Comparison of ENCODE assay signal across 13 mouse cellular contexts in genomic region chr13:47214895-47215294, GRCm38 (mm10).
DNase-seq lines count a peak whose midpoint lies in the region; ATAC-seq and TF ChIP-seq lines count a peak whose summit lies in the region.
"Had no signal": no experiment of that assay in that cellular context is flagged by ENCODE, and none has a peak within 500 bp of the region (broad histone marks: within the 10 kb centered on the region; RNA-seq: fewer than 3 reads in every experiment).

No protein-coding gene starts in this region.

- WGBS in heart, postnatal 0 days: 48% methylated on average over 5 of the region's 5 CpGs
- WGBS in macrophage (ENCODE audit: missing documents): 55% methylated on average over 4 of the region's 5 CpGs

- no peak for TF ChIP-seq EP300 in heart, postnatal 0 days (IDR thresholded peaks at IDR 0.05; ENCODE audit: low read depth)

- no peak overlapping the region for H3K4me3 ChIP-seq in heart, postnatal 0 days (ENCODE audit: low read depth, low read length)
- no peak overlapping the region for H3K4me3 ChIP-seq in macrophage (ENCODE audit: inconsistent target)
- H3K4me3 ChIP-seq: heart, embryonic 13.5 days; limb, embryonic 15.5 days had no signal

- H3K4me1 ChIP-seq in heart, postnatal 0 days (ENCODE audit: control insufficient read depth, insufficient read depth): peaks cover 16% of the 10 kb centered on the region

- H3K4me2 ChIP-seq in heart, postnatal 0 days (ENCODE audit: low read depth, low read length): no peak overlapping the region
- H3K4me2 ChIP-seq: heart, embryonic 13.5 days; limb, embryonic 15.5 days had no signal

- H3K9ac ChIP-seq in heart, postnatal 0 days (replicated peaks; ENCODE audit: low read depth, low read length): no peak overlapping the region
- H3K9ac ChIP-seq: forebrain, postnatal 0 days; heart, embryonic 13.5 days; limb, embryonic 15.5 days had no signal

- H3K36me3 ChIP-seq in heart, postnatal 0 days (replicated peaks; ENCODE audit: control insufficient read depth, insufficient read depth, low read length): no peaks in the 10 kb centered on the region
- H3K36me3 ChIP-seq in macrophage (ENCODE audit: inconsistent target): peaks cover 36% of the 10 kb centered on the region
- H3K36me3 ChIP-seq: heart, embryonic 13.5 days; limb, embryonic 15.5 days had no signal

- peak overlapping the region; percentile 27; the same call in 1 of the 2 replicates for H3K27ac ChIP-seq in heart, postnatal 0 days (ENCODE audit: low read depth)
- peak overlapping the region; percentile 24; the same call in 1 of the 2 replicates for H3K27ac ChIP-seq in macrophage
- H3K27ac ChIP-seq: heart, embryonic 13.5 days; limb, embryonic 15.5 days had no signal

- no peak for TF ChIP-seq CTCF in heart, postnatal 0 days (IDR thresholded peaks at IDR 0.05; ENCODE audit: low read depth)

- no peaks in the 10 kb centered on the region for H3K9me3 ChIP-seq in heart, postnatal 0 days (replicated peaks; ENCODE audit: control insufficient read depth, low read length)
- H3K9me3 ChIP-seq: heart, embryonic 13.5 days; limb, embryonic 15.5 days had no signal

- no peak for ATAC-seq in heart, postnatal 0 days (ENCODE audit: insufficient read depth, low read depth)
- ATAC-seq: forebrain, postnatal 0 days; intestine, embryonic 16.5 days had no signal

- no peaks in the 10 kb centered on the region for H3K27me3 ChIP-seq in heart, postnatal 0 days (ENCODE audit: control insufficient read depth, insufficient read depth, low read length)
- H3K27me3 ChIP-seq: heart, embryonic 13.5 days; limb, embryonic 15.5 days had no signal

- peak; percentile 54 for DNase-seq in kidney, postnatal 14 days
- DNase-seq in kidney, adult 9 months: no peak
- peak; percentile 57 for DNase-seq in testis, postnatal 10 days (ENCODE audit: low spot score)
- no peak for DNase-seq in testis, postnatal 14 days (ENCODE audit: low spot score)
- no peak for DNase-seq in heart, postnatal 0 days (ENCODE audit: low spot score)
- DNase-seq in thymus, postnatal 36 days: no peak
- no peak for DNase-seq in right cerebral cortex, adult 18-20 months
- DNase-seq: forebrain, postnatal 0 days; thymus, adult 18-20 months had no signal

- H3K79me2 ChIP-seq in macrophage (ENCODE audit: inconsistent target): peaks cover 62% of the 10 kb centered on the region; the same call in 1 of the 2 replicates

Comparison
In these comparisons a context has a peak if more than half of its experiments do, and no peak if none do; other contexts are left out.
1. DNase-seq: peak in kidney, postnatal 14 days (single experiment) and testis, postnatal 10 days (single experiment); none in kidney, adult 9 months (single experiment), testis, postnatal 14 days (single experiment), heart, postnatal 0 days (single experiment), thymus, postnatal 36 days (0 of 2) and right cerebral cortex, adult 18-20 months (single experiment).